Mouse (Mus musculus) CD8-positive naive resting alpha-beta T cell, adult 2 months (primary cell): ENCODE results near the gene Gm13090.

Source experiments
- DNase-seq, 2 experiments: peaks; one replicate each; pipeline ENCODE4 v3.0.0; 2022; ENCODE audit warnings: low read depth in 2 of 2, low spot score in 2 of 2

The Gm13090 gene

DNA sequence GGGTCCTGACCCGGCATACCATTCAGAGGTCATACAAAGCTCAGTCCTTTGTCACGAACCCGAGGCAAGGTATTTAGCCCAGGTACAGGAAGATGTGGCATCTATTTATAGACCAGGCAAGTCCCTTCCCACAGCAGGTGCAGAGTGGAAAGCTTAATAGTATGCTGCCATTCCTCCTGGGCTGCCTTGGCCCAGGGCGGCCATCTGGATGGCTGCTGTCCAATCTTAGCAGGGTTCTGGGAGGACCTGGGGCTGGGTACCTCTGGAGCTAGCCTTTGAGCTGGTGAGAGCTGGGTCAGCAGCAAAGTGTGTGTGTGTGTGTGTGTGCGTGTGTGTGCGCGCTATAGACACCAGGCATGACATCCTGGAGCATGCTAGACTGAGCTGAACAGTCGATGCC is 46.1 kb downstream of the Gm13090 start:
- DNase-seq, result no peak

- no peak for DNase-seq
Measured at GRCm38 (mm10) chr4:151137701-151138100, 48.3 kb downstream of the Gm13090 start.

- DNase-seq, result no peak
Measured at GRCm38 (mm10) chr4:151138135-151138534, 48.8 kb downstream of the Gm13090 start.

DNA sequence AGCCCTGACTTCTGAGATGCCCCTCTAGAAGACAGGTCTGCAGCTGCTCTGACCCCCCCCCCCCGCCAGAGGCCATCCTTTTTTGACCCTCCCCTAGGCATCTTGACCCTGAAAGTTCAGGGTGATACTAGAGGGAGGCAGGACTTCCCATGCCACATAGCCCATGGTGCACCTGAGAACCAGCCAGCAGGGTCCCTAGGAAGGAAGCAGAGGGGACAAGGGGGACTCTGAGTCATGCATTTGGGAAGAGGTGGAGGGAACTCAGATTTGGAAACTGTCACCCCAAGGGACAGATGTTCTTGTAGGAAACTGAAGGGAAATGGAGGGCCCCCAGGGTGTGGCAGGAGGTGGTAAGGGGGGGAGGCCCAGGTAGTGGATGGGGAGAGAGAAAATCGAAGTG is 49.2 kb downstream of the Gm13090 start:
- DNase-seq, result no peak

DNA sequence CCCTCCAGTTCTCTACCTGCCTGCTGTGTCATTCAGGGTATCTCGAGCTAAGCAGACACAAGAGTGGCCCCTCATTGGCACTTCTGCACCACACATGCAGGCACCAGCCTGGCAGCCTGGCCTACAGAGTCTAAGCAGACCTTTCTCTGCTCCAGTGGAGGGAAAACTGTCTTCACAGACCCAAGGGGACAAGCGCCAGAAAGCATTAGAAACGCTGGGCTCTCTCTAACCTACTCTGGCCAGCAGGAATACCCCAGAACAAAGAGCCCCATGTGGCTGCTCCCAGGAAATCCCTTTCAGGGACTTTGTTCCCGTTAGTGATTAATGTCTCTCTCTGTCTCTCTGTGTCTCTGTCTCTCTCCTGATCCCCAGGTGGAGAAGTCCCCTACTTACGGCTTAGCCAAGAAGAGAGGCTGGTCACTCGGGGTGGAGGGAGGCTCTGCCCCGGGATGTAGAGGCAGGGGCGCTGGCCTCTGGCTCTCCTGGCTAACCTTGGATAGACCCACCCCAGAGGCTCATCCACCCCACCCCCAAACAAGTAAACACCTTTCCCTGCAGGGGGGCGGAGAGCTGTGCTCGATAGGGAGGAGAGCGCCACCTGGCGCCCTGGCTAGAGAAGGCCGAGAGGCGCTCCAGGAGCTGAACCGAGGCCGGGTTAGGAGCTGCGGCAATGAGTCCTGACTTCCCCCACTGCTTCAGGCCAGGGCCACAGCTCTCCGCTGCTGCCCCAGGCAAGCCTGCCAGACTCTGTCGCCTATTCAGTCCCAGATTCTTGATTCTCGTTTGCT is 49.9 kb downstream of the Gm13090 start:
- DNase-seq, result peak; percentile 9 to 13

DNA sequence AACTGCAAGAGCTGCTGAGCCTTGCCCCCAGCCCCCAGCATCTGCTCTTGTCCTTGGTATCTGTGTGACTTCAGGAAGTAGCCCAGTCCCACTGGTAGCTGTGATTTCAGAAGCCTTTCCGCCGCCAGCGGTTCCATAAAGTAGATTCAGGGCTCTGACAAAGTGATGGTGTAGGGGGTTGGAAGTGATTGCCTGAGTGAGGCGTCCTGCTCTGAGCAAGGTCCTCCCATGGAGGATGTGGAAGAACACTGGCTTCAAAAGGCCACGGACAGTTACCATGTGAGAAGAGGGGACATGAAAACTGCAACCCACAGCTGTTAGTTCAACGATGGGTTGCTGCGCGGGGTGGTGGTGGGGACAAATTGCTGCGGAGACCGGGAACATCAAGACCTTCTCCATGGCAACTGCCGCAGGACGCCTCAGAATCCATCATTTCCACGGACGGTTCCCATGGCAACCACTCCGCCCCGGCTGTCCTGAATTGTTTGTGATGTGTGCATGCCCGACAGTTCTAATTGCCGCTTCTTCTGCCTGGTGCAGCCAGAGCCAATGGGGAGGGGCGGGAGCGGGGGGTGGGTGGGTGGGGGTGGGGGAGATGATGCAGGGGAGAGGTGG is 51.1 kb downstream of the Gm13090 start:
- DNase-seq, result no peak
